Mouse (Mus musculus): ENCODE results near the gene Fastkd1. TPM values are rescaled to one million over a fixed set of nuclear protein-coding genes. Genes with fewer than 3 reads are reported as not detected.
"Not testable (repeated sequence)": the region's sequence is repeated elsewhere in the genome, so short reads cannot be mapped to it uniquely, and the experiment has no call there.

Gene Fastkd1
- polyA plus RNA-seq, 1 experiment from 2014 or later, result 14.9 TPM

DNA sequence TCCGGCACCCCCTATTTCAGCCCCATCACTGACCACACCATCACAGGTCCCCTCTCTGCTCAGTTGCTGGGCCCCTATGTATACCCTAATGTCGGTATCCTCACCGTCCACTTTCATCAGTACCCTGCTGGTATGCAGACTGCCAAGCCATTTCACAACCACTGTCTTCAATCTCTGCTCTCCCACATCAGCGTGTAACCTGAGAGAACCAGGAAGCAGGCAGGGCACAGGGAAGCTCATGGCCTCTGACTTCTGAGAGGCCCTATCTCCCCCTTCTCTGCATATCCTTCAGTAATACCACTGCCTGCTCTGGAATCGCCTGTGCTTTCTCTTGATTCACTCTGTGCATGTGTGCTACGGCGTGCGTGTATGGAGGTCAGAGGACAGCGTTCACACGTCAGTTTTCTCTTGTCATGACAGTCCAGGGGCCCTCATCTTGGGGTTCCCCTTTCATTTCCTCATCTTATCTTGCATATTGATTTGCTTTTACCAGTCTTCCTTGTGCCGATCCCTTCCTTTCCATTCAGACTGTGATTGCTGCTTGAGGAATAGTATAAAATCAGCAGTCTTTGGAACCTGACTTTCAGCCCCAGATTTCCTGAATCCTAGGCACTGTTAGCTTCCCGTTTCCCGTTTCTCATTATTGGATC is 49.4 kb downstream of the Fastkd1 start:
- no peaks in the 10 kb centered on the region for H3K27me3 ChIP-seq (replicated peaks; ENCODE audit: control insufficient read depth, insufficient read depth, low read length)
- no peak for DNase-seq (ENCODE audit: low spot score)
- H3K36me3 ChIP-seq (ENCODE audit: control insufficient read depth, insufficient read depth, low read length), result peaks cover 13% of the 10 kb centered on the region; the same call in 1 of the 2 replicates
- WGBS, result 76% methylated on average over 13 of the region's 13 CpGs
- no peak overlapping the region for H3K9ac ChIP-seq (ENCODE audit: low read length)
- H3K27ac ChIP-seq (ENCODE audit: low read depth), result no peak overlapping the region
- no peaks in the 10 kb centered on the region for H3K4me1 ChIP-seq (replicated peaks; ENCODE audit: control insufficient read depth, insufficient read depth, low read length)
- no peak for ATAC-seq (replicated peaks; ENCODE audit: low FRiP score, low TSS enrichment, low read depth)
- no peak overlapping the region for H3K4me3 ChIP-seq (ENCODE audit: low read depth, low read length)
- no peak overlapping the region for H3K4me2 ChIP-seq (ENCODE audit: low read length)
- H3K9me3 ChIP-seq (ENCODE audit: control insufficient read depth, low read length), result no peaks in the 10 kb centered on the region

DNA sequence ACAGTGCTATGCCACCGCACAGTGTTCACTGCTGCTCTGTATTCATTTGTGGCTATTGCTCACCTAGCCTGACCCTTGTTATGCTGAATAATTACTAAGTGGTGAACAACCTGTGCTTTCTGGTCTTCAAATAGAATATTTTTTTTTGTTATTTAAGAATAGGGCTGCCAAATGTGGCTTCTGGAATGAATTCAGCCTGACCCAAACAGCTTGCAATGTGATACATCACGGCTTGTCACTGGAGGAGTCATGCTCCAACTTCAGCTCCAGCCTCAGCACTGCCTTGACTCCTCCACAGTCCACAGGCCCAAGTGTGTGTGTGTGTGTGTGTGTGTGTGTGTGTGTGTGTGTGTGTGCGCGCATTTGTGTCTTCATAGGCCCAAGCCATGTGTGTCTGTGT is 54.0 kb downstream of the Fastkd1 start:
- ATAC-seq (replicated peaks; ENCODE audit: low FRiP score, low TSS enrichment, low read depth) (no peak), DNase-seq (ENCODE audit: low spot score) (no peak)
- Histone ChIP-seq H3K9ac (ENCODE audit: low read length) (no peak overlapping the region), H3K27ac (ENCODE audit: low read depth) (no peak overlapping the region), H3K36me3 (ENCODE audit: control insufficient read depth, insufficient read depth, low read length) (peaks cover 20% of the 10 kb centered on the region), H3K4me1 (replicated peaks; ENCODE audit: control insufficient read depth, insufficient read depth, low read length) (no peaks in the 10 kb centered on the region), H3K4me3 (ENCODE audit: low read depth, low read length) (no peak overlapping the region), H3K9me3 (ENCODE audit: control insufficient read depth, low read length) (no peaks in the 10 kb centered on the region), H3K27me3 (replicated peaks; ENCODE audit: control insufficient read depth, insufficient read depth, low read length) (no peaks in the 10 kb centered on the region), H3K4me2 (ENCODE audit: low read length) (no peak overlapping the region)
- WGBS, result 89% methylated on average over 4 of the region's 4 CpGs

DNA sequence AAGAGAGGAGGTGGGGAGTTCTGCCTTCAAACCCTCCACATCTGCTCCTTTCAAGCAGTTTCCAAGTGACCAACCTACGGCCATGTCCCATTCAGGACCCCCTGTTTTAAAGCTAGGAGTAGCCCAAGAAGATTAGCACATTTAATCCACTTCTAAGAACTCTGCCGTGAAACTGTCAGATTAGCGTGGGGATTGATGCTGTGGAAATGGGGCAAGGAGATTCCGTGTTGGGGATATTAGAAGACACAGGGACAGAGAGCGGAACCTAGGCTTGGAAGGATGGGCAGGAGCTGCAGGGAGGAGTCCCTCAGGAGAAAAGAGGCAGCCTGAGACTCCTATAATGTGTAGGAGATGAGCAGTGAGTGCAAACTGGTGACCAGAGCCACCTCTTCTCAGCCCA is 63.6 kb downstream of the Fastkd1 start:
- ATAC-seq (replicated peaks; ENCODE audit: low FRiP score, low TSS enrichment, low read depth), result no peak

DNA sequence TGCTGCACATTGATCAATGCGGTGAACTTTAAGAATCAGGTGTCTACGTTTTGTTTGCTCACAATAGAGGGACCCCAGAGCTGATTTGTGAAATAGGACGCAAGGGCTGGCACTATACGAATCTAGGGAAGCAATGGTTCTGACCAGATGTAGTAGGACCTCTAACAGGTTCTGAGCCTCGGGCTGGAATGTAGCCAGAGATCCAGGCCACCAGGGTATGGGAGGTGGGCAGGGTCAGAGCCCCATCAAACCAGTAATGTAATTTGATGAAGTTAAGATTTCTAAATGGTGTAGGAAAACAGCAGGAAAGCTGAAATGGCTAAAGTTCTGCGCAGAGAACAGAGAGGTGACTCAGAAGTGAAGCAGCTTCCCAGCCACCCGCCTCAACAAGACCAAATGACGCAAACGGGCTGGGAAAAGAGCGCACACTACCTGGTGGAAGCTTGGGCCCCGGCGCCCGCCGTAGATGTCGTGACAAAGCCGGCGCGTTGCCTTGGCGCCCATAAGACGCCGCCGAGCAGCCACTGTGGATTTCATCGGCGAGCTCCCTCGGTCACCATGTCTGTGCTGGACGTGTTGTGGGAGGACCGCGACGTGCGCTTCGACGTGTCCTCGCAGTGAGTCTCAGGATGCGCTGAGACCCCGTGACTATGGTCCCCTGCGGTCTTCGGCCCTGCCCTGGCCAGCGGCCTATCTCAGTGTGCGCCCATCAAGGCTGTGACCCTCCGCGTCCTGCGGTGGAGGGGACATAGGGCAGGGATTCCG is 66.4 kb downstream of the Fastkd1 start, which contains the start of gene Bbs5:
TSS of gene Bbs5 (plus strand) at position 446 of the 765 bp plus-strand sequence.
- ATAC-seq (replicated peaks; ENCODE audit: low FRiP score, low TSS enrichment, low read depth) (peak; percentile 84), DNase-seq (ENCODE audit: low spot score) (peak; percentile 91)
- Histone ChIP-seq H3K4me2 (ENCODE audit: low read length) (peak within 1 kb of the TSS; percentile 84), H3K36me3 (ENCODE audit: control insufficient read depth, insufficient read depth, low read length) (no peaks in the 10 kb centered on the region), H3K27me3 (replicated peaks; ENCODE audit: control insufficient read depth, insufficient read depth, low read length) (no peaks in the 10 kb centered on the region), H3K4me1 (replicated peaks; ENCODE audit: control insufficient read depth, insufficient read depth, low read length) (peaks cover 6% of the 10 kb centered on the region; the same call in 1 of the 2 replicates), H3K9me3 (ENCODE audit: control insufficient read depth, low read length) (no peaks in the 10 kb centered on the region), H3K9ac (ENCODE audit: low read length) (peak within 1 kb of the TSS; percentile 46), H3K27ac (ENCODE audit: low read depth) (no peak within 1 kb of the TSS), H3K4me3 (ENCODE audit: low read depth, low read length) (peak within 1 kb of the TSS; percentile 58)
- 2% methylated on average over 43 of the region's 43 CpGs for WGBS

More for the DNA sequence above, 63.6 kb downstream of the Fastkd1 start:
- peaks cover 11% of the 10 kb centered on the region for H3K36me3 ChIP-seq (ENCODE audit: control insufficient read depth, insufficient read depth, low read length)
- no peaks in the 10 kb centered on the region for H3K27me3 ChIP-seq (replicated peaks; ENCODE audit: control insufficient read depth, insufficient read depth, low read length)
- no peak overlapping the region for H3K4me2 ChIP-seq (ENCODE audit: low read length)
- H3K9me3 ChIP-seq (ENCODE audit: control insufficient read depth, low read length), result no peaks in the 10 kb centered on the region
- DNase-seq (ENCODE audit: low spot score), result no peak
- no peak overlapping the region for H3K27ac ChIP-seq (ENCODE audit: low read depth)
- 87% methylated on average over 5 of the region's 5 CpGs for WGBS
- no peak overlapping the region for H3K4me3 ChIP-seq (ENCODE audit: low read depth, low read length)
- no peak overlapping the region for H3K9ac ChIP-seq (ENCODE audit: low read length)
- peaks cover 6% of the 10 kb centered on the region; the same call in 1 of the 2 replicates for H3K4me1 ChIP-seq (replicated peaks; ENCODE audit: control insufficient read depth, insufficient read depth, low read length)

DNA sequence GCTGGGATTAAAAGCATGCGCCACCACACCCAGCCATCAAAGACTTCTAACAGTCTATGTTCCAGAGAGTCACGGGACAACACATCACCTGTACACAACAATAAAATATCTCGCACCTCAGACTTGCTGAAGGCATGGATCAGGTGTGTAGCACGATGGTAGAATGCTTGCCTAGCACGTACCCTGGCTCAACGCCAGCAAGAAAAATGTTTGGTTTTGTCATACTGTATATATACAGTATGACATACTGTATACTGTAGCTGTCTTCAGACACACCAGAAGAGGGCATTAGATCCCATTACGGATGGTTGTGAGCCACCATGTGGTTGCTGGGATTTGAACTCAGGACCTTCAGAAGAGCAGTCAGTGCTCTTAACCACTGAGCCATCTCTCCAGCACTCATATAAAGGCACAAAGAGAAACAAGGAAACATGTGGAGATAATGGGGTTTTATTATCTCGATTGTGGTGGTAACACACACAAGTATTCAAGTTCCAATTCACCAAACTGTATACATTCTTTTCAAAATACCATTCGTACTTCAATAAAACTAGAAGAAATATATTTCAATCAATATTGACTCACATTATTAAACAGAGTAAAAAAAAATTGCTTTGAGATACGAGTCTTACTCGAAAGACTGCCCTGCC is 68.2 kb downstream of the Fastkd1 start:
- ATAC-seq (replicated peaks; ENCODE audit: low FRiP score, low TSS enrichment, low read depth) (no peak), DNase-seq (ENCODE audit: low spot score) (no peak)
- H3K9me3 ChIP-seq (ENCODE audit: control insufficient read depth, low read length), result no peaks in the 10 kb centered on the region
- no peak overlapping the region for H3K4me2 ChIP-seq (ENCODE audit: low read length)
- no peak overlapping the region for H3K27ac ChIP-seq (ENCODE audit: low read depth)
- H3K36me3 ChIP-seq (ENCODE audit: control insufficient read depth, insufficient read depth, low read length), result no peaks in the 10 kb centered on the region
- no peaks in the 10 kb centered on the region for H3K27me3 ChIP-seq (replicated peaks; ENCODE audit: control insufficient read depth, insufficient read depth, low read length)
- no peak overlapping the region for H3K4me3 ChIP-seq (ENCODE audit: low read depth, low read length)
- WGBS, result 87% methylated on average over 11 of the region's 11 CpGs
- H3K4me1 ChIP-seq (replicated peaks; ENCODE audit: control insufficient read depth, insufficient read depth, low read length), result peaks cover 6% of the 10 kb centered on the region; the same call in 1 of the 2 replicates
- H3K9ac ChIP-seq (ENCODE audit: low read length), result no peak overlapping the region

DNA sequence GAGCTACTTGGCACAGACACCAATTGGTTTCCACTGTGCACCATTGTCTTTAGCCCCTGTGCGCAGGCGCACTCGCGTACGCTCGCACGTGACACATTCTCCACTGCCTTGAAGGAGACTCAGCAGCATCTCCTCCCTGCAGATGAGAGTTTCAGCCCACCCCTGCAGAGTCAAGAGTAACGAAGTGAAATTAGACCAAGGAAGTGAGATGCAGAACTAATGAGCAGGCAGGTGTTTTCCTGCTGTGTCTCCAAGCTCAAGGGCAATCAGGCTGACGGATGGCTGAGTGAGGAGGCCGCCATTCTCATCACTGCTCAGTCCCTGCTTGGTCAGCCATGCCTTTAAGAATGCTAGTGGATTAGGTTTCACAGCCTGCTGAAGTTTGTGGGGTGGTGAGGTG is 73.2 kb downstream of the Fastkd1 start:
- no peaks in the 10 kb centered on the region for H3K9me3 ChIP-seq (ENCODE audit: control insufficient read depth, low read length)
- DNase-seq (ENCODE audit: low spot score) (no peak), ATAC-seq (replicated peaks; ENCODE audit: low FRiP score, low TSS enrichment, low read depth) (no peak)
- no peaks in the 10 kb centered on the region for H3K4me1 ChIP-seq (replicated peaks; ENCODE audit: control insufficient read depth, insufficient read depth, low read length)
- no peak overlapping the region for H3K9ac ChIP-seq (ENCODE audit: low read length)
- H3K4me3 ChIP-seq (ENCODE audit: low read depth, low read length), result no peak overlapping the region
- H3K4me2 ChIP-seq (ENCODE audit: low read length), result no peak overlapping the region
- H3K36me3 ChIP-seq (ENCODE audit: control insufficient read depth, insufficient read depth, low read length), result no peaks in the 10 kb centered on the region
- H3K27me3 ChIP-seq (replicated peaks; ENCODE audit: control insufficient read depth, insufficient read depth, low read length), result no peaks in the 10 kb centered on the region
- 64% methylated on average over 10 of the region's 10 CpGs for WGBS
- H3K27ac ChIP-seq (ENCODE audit: low read depth), result no peak overlapping the region

DNA sequence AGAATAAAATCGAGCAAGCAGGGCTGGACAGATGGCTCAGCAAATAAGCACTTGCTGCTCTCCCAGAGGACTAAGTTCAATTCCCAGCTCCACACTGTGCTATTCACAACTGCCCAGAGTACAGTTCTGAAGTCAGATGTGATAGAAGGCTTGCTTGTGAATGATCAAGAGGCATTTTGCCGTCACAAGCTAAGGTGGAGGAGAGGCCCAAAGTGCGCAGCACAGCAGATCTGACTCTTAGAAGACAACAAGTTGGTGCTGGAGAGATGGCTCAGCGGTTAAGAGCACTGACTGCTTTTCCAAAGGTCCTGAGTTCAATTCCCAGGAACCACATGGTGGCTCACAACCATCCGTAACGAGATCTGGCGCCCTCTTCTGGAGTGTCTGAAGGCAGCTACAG is 75.3 kb downstream of the Fastkd1 start:
- not testable (repeated sequence) for ATAC-seq (replicated peaks; ENCODE audit: low FRiP score, low TSS enrichment, low read depth)

More for the DNA sequence above, 75.3 kb downstream of the Fastkd1 start:
- not testable (repeated sequence) for H3K36me3 ChIP-seq (ENCODE audit: control insufficient read depth, insufficient read depth, low read length); DNase-seq (ENCODE audit: low spot score); H3K27me3 ChIP-seq (replicated peaks; ENCODE audit: control insufficient read depth, insufficient read depth, low read length); H3K4me3 ChIP-seq (ENCODE audit: low read depth, low read length); H3K4me2 ChIP-seq (ENCODE audit: low read length); H3K9ac ChIP-seq (ENCODE audit: low read length); H3K27ac ChIP-seq (ENCODE audit: low read depth); H3K9me3 ChIP-seq (ENCODE audit: control insufficient read depth, low read length); H3K4me1 ChIP-seq (replicated peaks; ENCODE audit: control insufficient read depth, insufficient read depth, low read length)
- WGBS, result 76% methylated on average over 7 of the region's 7 CpGs
